Mouse (Mus musculus) left cerebral cortex, adult 9 months (tissue): Measurements from ENCODE around the gene Med12l.
"Not testable (repeated sequence)": the region's sequence is repeated elsewhere in the genome, so short reads cannot be mapped to it uniquely, and the experiment has no call there.

Experiments used
- DNase-seq, 2 experiments: peaks; one replicate each; pipeline ENCODE4 v3.0.0; 2022; ENCODE audit warnings: low spot score in 2 of 2

Med12l gene

GRCm38 (mm10) chr3:59022971-59023370 lies 17.3 kb downstream of the Med12l start:
- no peak for DNase-seq

GRCm38 (mm10) chr3:59024531-59025192 lies 19.0 kb downstream of the Med12l start:
- DNase-seq: no peak

- no peak for DNase-seq
Observed at GRCm38 (mm10) chr3:59025193-59025535, 19.5 kb downstream of the Med12l start.

DNA sequence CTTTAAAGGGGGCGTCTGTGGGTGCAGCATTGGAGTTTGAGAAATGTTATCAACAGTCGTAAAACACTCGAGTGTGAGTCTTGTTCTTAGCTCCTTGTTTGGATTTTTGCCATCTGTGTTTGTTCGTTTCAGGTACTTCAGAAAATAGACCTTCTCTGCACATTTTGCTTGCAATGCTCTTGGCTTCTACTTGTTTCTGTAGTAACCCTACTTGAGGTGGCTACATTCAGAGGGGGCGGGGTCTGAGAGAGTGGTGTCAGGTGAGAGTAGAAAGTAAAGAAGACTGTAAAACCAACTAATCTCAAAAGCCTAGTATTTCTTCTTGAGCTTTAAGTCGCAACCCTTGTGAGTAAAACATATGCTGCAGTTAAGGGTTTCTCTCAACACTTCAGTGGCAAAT lies 23.1 kb downstream of the Med12l start:
- DNase-seq: no peak

- no peak for DNase-seq
Observed at GRCm38 (mm10) chr3:59030986-59031385, 25.4 kb downstream of the Med12l start.

DNA sequence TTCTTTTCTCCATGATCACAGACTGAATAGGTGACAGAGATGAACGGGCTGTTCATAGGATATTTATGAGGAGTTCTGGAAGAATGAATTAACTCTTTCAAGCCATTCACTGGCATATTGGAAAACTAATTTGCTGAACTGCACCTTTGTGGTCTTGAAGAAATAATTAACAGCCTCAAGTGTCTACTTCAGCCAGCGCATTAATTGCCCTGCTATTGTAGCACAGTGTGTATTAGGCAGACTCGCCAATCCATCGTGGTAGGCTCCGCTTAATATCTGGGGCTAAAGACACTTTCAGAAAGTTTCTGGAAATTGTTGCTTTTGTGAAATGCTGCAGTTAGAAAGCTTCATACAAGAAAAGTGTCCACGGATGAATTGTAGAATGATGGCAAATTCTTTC lies 35.9 kb downstream of the Med12l start:
- no peak for DNase-seq

- no peak for DNase-seq
Observed at GRCm38 (mm10) chr3:59054834-59055535, 49.4 kb downstream of the Med12l start.

DNA sequence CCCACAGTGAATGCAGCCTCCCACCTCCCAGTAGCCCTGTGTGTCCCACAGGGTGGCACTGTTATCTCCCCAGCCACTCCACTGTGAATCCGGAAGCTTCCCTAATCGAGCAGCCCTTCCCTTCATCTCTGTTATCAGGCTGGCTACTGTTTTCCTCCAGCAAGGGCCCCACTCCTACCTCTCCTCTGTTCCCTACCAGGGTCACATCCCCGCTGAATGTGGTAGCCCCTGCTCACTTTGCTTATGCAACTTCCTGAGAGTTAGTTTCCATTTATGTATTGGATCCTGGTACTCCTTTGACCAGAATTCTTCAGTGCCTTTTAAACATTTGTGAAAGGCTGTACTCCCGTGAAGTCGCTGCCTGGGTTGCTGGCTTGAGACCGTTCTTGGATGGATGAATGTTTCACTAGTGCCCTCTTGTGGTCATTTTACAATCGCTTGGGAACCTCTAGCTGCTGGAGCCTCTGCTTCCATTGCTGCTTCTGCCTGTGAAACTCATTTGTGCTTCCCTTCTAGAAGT lies 53.5 kb downstream of the Med12l start:
- peak; percentile 18 to 84 for DNase-seq

- no peak for DNase-seq
Observed at GRCm38 (mm10) chr3:59060131-59060530, 54.5 kb downstream of the Med12l start.

DNA sequence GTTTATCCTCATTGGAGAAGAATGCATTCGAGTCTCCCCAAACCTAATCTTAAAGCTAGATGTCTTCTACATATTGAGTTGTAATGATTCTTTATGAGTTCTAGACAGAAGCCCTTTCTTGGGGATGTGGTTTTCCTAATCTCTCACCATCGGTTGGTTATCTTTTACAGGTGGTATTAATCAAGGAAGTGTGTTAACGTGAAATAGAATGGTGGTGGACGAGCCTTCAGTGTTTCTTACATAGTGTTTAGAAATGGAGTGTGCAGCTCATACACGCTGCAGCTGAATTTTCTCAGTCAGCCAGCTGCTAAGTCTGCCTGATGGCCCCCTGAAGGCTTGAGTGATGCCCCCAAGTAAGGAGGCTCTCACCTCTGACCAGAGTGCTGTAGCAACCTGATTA lies 56.5 kb downstream of the Med12l start:
- DNase-seq: no peak

DNA sequence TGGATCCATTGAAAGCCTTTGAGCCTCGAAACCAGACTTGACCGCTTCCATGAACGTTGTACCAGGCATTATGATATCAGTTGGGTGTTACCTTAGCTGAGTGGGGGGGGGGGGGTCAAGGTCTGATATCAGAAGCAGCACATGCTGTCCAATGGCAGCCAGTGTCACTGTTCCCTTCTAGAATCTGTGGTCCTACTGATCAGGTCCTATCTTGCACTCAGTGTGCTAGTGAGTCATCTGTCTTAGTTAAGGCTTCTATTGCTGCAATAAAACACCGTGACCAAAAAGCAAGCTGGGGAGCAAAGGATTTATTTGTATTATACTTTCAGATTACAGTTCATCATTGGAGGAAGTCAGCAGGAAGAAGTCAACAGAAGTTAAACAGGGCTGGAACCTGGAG lies 57.8 kb downstream of the Med12l start:
- DNase-seq: no peak

DNA sequence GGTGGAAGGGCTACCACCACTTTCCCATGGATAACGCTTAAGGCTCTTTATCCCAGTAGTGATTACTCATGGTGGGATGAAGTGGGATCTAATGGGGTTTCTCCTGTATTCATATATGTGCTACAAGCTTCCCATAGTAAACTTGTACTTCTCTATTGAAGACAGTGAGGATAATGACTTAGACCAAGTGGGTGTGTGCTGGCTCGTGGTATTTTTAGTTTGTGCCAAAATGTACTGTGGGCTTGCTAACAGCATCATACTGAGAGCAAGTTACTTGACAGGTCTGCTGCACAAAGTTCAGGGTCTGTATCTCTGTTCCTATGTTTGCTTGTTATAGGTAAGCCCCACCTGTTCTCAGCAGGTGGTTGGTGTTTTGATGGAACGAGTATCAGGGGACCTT lies 60.3 kb downstream of the Med12l start:
- DNase-seq: peak in 1 of 2 experiments; percentile 25

DNA sequence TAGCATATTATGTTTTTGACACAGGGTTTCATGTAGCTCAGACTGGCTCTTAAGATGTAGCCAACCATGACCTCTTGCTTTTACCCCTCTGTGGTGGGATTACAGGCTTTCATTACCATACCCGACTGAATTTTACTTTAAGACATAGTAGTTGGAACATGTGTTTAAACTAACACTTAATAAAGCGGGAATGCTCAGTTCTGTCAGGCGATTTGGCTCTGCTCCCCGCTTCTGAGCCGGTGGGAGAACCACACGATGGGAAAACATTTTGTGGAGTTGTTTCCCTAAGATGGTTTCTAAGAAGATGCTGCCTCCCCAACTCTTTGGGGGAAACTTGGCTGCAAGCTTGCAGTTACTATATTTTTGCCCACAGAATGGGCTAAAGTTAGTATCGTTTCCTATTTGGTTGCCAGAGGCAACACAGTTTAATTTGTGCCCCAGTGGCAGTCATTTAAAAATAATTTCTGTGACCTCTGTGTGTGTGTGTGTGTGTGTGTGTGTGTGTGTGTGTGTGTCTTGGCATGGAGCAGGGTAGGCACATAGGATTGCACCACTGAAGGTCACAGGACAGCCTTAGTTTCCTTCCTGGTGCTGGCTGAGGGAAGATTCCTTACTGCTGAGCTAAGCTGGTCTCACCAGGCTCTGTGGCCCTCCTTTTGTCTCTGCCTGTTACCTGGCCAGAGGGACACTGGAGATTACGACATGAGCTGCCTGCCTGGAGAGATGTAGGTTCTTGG lies 61.1 kb downstream of the Med12l start:
- DNase-seq: no peak

GRCm38 (mm10) chr3:59069071-59069470 lies 63.4 kb downstream of the Med12l start:
- DNase-seq: not testable (repeated sequence)

DNA sequence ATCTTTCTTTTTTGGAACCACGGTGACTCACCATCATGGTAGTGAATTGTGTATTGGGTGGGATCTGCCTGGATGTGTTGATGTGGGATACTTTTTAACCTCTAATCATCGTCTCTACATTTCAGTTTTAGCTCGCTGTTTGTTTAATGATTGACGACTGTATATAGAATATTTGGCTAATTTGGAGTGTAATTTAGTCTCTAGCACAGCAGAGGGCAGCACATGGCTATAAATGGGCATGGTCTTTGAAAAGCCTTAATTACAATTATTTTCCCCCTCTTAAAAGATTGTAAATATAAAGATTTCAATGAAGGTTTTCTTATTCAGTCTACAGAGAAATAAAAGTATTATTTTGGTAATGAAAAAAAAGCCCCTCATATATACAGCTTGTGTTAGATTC lies 71.7 kb downstream of the Med12l start:
- no peak for DNase-seq

GRCm38 (mm10) chr3:59078585-59078984 lies 73.0 kb downstream of the Med12l start:
- no peak for DNase-seq

GRCm38 (mm10) chr3:59079327-59079726 lies 73.7 kb downstream of the Med12l start:
- DNase-seq: peak in 1 of 2 experiments; percentile 53

- no peak for DNase-seq
Observed at GRCm38 (mm10) chr3:59080293-59080916, 74.8 kb downstream of the Med12l start.

DNA sequence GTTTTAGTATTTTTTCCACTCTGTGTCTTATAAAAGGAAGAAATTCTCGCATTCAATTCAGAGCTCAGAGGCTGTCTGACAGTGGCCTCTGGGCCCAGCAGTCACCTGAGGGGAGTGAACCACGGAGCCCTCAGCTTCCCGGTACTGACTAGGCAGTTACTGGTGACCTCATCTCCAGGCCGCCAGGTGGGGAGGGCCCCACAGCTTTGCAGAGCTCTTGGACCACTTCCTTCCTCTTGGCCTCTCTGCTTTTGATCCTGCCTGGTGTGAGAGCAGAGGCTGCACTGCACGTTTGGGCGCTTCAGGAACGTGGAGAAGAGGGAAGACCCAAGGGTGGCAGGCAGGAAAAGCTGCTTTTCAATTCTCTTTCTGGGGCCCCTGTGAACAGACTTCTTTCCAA lies 75.3 kb downstream of the Med12l start:
- DNase-seq: no peak

DNA sequence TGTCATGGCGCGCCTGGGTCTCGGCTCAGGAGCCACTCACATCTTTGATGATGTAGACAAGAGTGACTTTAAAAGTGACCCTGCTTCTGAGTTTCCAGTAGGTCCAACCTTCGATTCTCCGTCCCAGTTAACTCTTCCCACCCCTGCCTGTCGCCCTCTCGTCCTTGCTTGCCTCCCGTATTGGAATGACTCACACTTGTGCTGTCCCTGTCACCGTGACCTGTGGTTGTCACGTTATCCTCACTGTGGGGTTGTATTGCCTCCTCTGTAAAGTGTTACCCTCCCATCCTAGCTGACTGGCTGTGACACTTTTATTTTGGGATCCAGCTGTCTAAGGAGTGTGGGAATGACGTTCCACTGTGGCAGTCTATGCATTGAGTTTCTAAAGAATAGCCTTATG lies 87.1 kb downstream of the Med12l start:
- no peak for DNase-seq

- no peak for DNase-seq
Observed at GRCm38 (mm10) chr3:59097421-59097820, 91.8 kb downstream of the Med12l start.

DNA sequence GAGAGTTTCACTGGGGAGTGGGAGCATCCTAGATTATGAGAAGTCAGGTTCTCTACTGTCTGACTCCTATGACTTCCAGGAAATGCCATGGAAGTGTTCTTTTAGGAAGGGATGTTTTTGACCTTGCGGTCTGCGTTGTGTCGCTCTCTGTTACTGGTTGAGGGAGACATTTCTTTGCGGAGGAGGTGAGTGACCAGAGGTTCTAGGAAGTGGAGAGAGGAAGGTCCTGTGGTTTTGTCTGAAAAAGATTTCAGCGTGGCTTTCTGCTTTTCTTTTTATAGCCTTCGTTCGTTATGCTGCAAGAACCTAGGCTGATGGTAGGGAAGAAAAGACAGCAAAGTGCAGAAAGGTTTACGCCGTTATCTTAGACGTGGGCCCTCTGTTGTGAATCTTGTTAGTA lies 92.9 kb downstream of the Med12l start:
- DNase-seq: no peak
